Mouse (Mus musculus) brain, embryonic 14.5 days (tissue): ENCODE measurements at regions not wholly inside any gene's neighbourhood (a gene's known extent, or its start where the extent isn't known, plus 50 kb on each side); places are given as distances from the start of the nearest gene placed in this dataset.
A peak's percentile ranks its signal among the peaks of the same experiment; 100 is the strongest.

ENCODE experiments used
- CTCF ChIP-seq: fragments of 200-500 bp; IDR thresholded peaks from 2 replicates; pipeline ENCODE4 v1.5.1; 2012; ENCODE audit warnings: inconsistent platforms, mild to moderate bottlenecking, moderate library complexity, borderline replicate concordance; ENCODE audit not compliant: insufficient read depth, insufficient read length; ENCODE audit errors: extremely low read depth
- POLR2A ChIP-seq: fragments of 200-500 bp; IDR thresholded peaks from 2 replicates; pipeline ENCODE4 v1.6.1; 2012; ENCODE audit warnings: mild to moderate bottlenecking, inconsistent platforms, borderline replicate concordance; ENCODE audit not compliant: poor library complexity, insufficient read depth, insufficient read length, severe bottlenecking; ENCODE audit errors: extremely low read depth

GRCm38 (mm10) chr9:91048569-91048968 is 313.6 kb upstream of the Zic4 start:
- TF ChIP-seq CTCF (peak; percentile 18; the same call in 1 of the 2 replicates), POLR2A (no peak)
